Mouse (Mus musculus) gastrocnemius, adult 2 months (tissue): Measurements from ENCODE around the gene Trmt1. TPM values are rescaled to one million over a fixed set of nuclear protein-coding genes. Genes with fewer than 3 reads are reported as not detected.

Experiments used
- DNase-seq: peaks from one replicate; pipeline ENCODE4 v3.0.0; 2022
- H3K27ac ChIP-seq: fragments of 200-600 bp; 2 replicates; pipeline ENCODE4 v1.8.1; 2022; ENCODE audit warnings: mild to moderate bottlenecking
- H3K4me3 ChIP-seq: fragments of 200-600 bp; 2 replicates; pipeline ENCODE4 v1.8.1; 2022; ENCODE audit warnings: mild to moderate bottlenecking, moderate library complexity
- CTCF ChIP-seq: fragments of 200-600 bp; IDR thresholded peaks from 2 replicates; pipeline ENCODE4 v1.8.1; 2022; ENCODE audit warnings: antibody characterized with exemption, mild to moderate bottlenecking, moderate library complexity
- intact Hi-C: fragments of 180-260 bp; cut with DNase I; formaldehyde crosslinking; loops from one replicate; pipeline ENCODE4 v1.15.1; 2025
- long read RNA-seq, 2 experiments: library from polyadenylated mRNA; stranded (forward); transcript quantifications; one replicate each; pipeline ENCODE4 v2.0.0; 2021
- total RNA-seq, 2 experiments: library from RNA; stranded (reverse); gene quantifications; 2 replicates each; pipeline ENCODE4 v1.2.3; 2021

The Trmt1 gene
- 10 to 100 TPM; 45.6 to 57.5 TPM for total RNA-seq
- long read RNA-seq, experiment 1, transcript Trmt1-201 (17 exons, 2,567 nt), result minor isoform, 10 of 69 reads
- long read RNA-seq, experiment 1, transcript Trmt1-204 (17 exons, 2,044 nt), result minor isoform, 6 of 69 reads
- long read RNA-seq, experiment 1, transcript Trmt1-203 (17 exons, 2,138 nt), result major isoform, 37 of 69 reads
- long read RNA-seq, experiment 1, partial matches to known transcripts, result 0 of 69 reads
- long read RNA-seq, experiment 1, other reads (novel, unspliced or antisense), result 13 of 69 reads
- long read RNA-seq, experiment 2, transcript Trmt1-203 (17 exons, 2,138 nt), result major isoform, 34 of 91 reads
- long read RNA-seq, experiment 2, transcript Trmt1-201 (17 exons, 2,567 nt), result minor isoform, 19 of 91 reads
- long read RNA-seq, experiment 2, transcript Trmt1-204 (17 exons, 2,044 nt), result minor isoform, 6 of 91 reads
- long read RNA-seq, experiment 2, partial matches to known transcripts, result 3 of 91 reads
- long read RNA-seq, experiment 2, other reads (novel, unspliced or antisense), result 29 of 91 reads

DNA sequence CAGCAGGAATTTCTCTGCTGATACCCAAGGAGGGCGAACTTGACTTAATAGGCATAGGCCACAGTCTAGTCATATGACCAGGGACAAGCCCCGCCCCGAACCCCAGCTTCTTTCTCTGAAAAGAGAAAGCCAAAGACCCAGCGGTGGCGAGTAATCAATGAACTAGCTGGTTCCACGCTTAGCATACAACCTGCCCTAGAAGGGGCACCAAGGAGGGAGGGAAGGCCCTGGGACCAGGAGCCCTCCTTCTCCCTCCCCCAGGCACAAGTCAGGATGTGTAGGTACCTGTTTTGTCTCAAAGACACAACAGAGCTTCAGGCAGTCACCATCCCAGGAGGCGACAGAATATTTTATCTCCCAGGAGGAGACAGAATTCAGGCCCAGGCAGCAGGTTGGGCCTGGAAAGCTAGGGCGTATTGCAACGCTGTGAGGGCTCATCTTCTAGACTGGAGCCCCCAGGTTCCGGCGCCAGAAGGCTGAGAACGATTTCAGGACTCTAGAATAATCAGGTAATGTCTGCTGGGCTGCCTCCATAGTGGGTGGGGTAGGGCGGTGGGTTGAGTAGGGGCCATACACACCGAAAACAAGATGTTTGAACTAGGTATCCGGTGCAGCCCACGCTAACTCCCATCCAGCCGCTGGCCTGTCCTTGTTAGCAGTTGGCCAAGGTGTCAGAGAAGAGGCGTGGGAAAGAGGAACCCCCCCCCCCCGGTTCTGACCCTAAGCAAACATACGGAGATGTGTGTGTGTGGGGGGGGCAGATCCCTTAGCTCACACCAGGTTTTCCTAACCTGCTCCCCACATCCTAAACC lies at the start of gene Trmt1:
TSS of gene Trmt1 (plus strand) at position 117 of the 812 bp plus-strand sequence.
- peak within 1 kb of the TSS; percentile 92 for H3K4me3 ChIP-seq
- no peak for DNase-seq
- TF ChIP-seq CTCF, result no peak
- intact Hi-C loops, result no loop called here
- H3K27ac ChIP-seq, result peak within 1 kb of the TSS; percentile 83

DNA sequence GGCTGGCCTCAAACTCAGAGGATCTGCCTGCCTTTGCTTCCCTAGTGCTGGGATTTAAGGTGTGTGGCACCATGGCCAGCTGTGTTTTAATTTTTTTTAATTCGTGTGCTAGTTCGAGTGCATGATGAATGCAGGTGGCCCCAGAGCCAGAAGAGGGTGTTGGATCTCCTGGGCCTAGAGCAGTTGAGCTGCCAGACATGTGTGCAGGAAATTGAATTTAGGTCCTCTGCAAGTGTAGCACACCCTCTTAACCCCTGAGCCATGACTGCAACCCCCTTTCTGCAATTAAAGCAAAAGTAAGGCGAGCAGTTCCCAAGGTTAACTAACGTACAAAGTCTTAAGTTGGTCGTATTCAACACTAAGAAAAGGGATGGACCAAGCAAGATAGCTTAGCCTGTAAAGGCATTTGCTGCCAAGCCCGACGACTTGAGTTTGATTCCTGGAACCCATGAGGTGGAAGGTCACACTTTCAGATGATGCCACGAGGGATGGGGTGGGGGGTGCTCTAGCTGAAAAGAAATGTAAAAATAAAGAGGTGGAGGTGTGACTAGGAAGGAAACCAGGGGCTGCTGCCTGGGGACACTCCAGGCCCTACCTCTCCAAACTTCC lies 48.1 kb upstream of the Trmt1 start:
- Histone ChIP-seq H3K27ac (peak overlapping the region; percentile 95), H3K4me3 (peak overlapping the region; percentile 89)
- TF ChIP-seq CTCF, result no peak
- no peak for DNase-seq
- intact Hi-C loops, result loop anchor here (2.0 kb wide), 1 partner anchor 177 kb away; no protein-coding TSS in a partner anchor

- intact Hi-C loops, result loop anchor here (2.0 kb wide), 1 partner anchor 176 kb away; no protein-coding TSS in a partner anchor
- DNase-seq, result peak; percentile 56
- no peak for TF ChIP-seq CTCF
- H3K27ac ChIP-seq, result peak overlapping the region; percentile 95
- H3K4me3 ChIP-seq, result peak overlapping the region; percentile 89
Measured at GRCm38 (mm10) chr8:84638555-84639161, 47.4 kb upstream of the Trmt1 start.

GRCm38 (mm10) chr8:84639162-84640009 lies 46.7 kb upstream of the Trmt1 start:
- DNase-seq, result peak; percentile 97
- Histone ChIP-seq H3K27ac (peak overlapping the region; percentile 95), H3K4me3 (peak overlapping the region; percentile 89)
- TF ChIP-seq CTCF, result peak; percentile 74
- intact Hi-C loops, result loop anchor here (2.0 kb wide), 1 partner anchor 175 kb away; no protein-coding TSS in a partner anchor

DNA sequence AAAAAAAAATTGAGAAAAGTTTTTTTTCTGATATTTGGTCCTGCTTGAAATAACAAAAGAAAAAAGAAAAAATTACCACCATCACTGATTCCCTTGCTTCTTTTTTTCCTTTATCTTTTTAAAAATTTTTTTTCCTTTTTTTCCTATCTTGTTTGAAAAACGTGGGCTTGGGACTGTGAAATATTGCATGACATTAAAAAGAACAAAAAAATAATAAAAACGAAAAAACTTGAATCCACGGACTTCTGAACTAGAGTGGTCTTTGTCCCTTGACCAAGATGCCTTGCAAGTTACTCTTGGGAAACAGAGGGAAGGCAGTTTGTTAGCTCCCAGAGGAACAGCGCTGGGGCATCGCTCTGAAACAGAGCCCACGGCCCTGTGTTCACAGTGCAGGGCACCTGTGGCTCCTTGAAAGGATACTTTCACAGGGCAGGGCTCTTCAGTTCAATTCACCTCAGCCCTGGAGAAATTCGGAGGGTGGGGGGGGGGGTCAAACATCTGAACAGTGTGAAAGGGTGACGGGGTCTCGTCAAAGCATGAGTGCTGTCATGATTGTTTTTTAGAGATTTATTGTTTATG lies 46.0 kb upstream of the Trmt1 start:
- TF ChIP-seq CTCF, result no peak
- DNase-seq, result no peak
- H3K27ac ChIP-seq, result peak overlapping the region; percentile 87
- intact Hi-C loops, result no loop called here
- peak overlapping the region; percentile 82 for H3K4me3 ChIP-seq

DNA sequence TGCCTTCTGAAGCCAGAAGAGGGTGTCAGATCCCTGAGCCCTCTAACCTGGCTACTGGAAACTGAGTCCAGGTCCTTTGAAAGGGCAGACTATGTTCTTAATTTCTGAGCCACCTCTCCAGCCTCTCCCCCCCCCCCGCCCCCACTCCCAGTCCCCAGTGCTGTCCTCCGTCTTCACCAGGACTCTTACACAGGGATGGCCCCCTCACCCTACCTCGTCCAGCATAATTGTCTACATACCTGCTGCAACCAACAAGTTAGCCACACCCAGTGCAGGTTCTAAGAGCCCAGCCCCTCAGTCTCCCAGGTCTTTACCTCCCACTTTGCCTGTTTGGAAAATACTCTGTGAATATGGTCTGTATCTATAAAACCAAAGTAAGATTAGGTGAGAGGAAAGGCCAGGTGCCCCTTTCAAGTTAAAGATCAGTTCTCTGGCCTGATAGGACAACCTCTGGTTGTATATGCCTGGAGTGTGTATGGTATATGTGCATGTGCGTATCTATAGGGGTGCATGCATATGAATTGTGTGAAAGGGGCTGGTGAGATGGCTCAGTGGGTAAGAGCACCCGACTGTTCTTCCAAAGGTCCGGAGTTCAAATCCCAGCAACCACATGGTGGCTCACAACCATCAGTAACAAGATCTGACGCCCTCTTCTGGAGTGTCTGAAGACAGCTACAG lies 45.4 kb upstream of the Trmt1 start:
- H3K4me3 ChIP-seq, result no peak overlapping the region
- no peak overlapping the region for H3K27ac ChIP-seq
- intact Hi-C loops, result no loop called here

DNA sequence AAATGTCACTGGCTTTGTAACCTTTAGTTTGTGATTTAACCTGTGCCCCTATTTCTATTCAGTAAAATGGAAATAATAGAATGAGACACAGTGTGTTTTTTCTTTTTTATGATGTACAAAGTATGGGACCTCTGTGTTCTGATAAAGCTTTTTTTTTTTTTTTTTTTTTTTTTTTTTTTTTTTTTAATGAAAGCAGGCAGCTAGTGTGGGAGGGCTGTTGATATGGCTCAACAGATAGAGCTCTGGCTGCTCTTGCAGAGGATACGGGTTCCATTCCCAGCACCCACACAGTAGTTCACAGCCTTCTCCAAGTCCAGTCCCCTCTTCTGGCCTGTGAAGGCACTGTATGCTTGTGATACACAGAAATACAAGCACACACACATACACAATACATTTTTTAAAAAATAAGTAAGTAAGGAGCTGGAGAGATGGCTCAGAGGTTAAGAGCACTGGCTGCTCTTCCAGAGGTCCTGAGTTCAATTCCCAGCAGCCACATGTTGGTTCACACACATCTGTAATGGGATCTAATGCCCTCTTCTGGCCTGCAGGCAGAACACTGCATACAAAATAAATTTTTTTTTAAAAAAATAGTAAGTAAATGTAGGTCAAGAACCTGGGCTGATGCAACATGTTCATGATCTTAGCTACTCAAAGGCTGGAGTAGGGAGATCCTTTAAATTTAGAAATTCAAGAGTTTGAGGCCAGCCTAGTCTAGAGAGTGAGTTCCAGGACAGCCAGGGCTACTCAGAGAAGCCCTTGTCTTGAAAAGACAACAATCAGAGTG lies 44.3 kb upstream of the Trmt1 start:
- Histone ChIP-seq H3K27ac (no peak overlapping the region), H3K4me3 (no peak overlapping the region)
- no peak for DNase-seq
- TF ChIP-seq CTCF, result peak; percentile 6; the same call in 1 of the 2 replicates
- intact Hi-C loops, result no loop called here

More for the DNA sequence above, 45.4 kb upstream of the Trmt1 start:
- TF ChIP-seq CTCF, result no peak
- no peak for DNase-seq

DNA sequence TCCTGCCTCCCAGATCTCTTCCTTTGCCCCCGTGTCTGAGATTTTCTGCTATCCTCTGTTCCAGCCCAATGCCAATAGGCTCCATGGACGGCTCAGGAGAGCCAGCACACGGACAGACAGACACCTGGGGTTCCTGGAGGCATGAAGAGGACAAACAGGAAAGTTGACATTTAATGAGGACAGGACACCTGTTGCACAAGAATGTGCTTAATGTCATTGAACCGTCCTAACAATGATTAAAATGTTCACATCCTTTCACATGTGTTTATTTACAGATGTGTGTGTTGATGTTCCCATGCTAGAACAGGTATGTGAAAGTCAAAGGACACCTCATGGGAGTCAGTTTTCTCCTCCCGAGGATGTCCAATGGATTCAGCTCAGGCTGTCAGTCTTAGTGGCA lies 43.1 kb upstream of the Trmt1 start:
- TF ChIP-seq CTCF, result no peak
- no peak overlapping the region for H3K27ac ChIP-seq
- intact Hi-C loops, result no loop called here
- no peak overlapping the region for H3K4me3 ChIP-seq
- DNase-seq, result no peak

- Histone ChIP-seq H3K4me3 (no peak overlapping the region), H3K27ac (no peak overlapping the region)
- DNase-seq, result no peak
- TF ChIP-seq CTCF, result peak; percentile 8; the same call in 1 of the 2 replicates
- intact Hi-C loops, result no loop called here
Measured at GRCm38 (mm10) chr8:84646800-84647199, 39.3 kb upstream of the Trmt1 start.

DNA sequence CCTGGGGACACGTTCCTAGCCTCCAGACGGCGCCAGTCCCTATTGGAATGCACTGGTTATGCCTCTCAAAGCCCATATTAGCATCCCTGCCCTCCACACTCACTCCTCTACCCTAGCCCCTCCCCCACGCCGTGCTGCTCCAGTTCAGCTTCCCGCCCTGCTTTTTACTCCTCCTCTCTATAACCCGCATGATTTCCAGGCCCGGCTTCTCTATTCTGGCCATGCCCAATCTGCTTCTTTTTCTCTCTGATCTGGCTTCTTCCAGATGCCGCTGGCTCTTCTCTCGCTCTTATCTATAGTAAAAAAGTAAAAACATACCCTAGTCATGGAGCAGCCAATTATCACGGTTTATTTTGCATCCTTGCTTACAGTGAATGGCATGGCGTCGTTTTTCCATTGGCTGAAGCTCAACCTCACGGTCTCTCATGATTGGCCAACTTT lies 38.6 kb upstream of the Trmt1 start:
- Histone ChIP-seq H3K4me3 (no peak overlapping the region), H3K27ac (no peak overlapping the region)
- peak; percentile 16 for DNase-seq
- no peak for TF ChIP-seq CTCF
- intact Hi-C loops, result no loop called here
